Mouse (Mus musculus): Measurements from ENCODE around the gene Hivep3. TPM values are rescaled to one million over a fixed set of nuclear protein-coding genes. Genes with fewer than 3 reads are reported as not detected.
A peak's percentile ranks its signal among the peaks of the same experiment; 100 is the strongest.

Hivep3 gene
- polyA plus RNA-seq, 1 experiment from 2014 or later: 16.5 TPM

GRCm38 (mm10) chr4:119934901-119935300 is 201.3 kb downstream of the Hivep3 start:
- no peaks in the 10 kb centered on the region for H3K36me3 ChIP-seq (replicated peaks; ENCODE audit: control insufficient read depth, insufficient read depth)
- 94% methylated on average over 4 of the region's 4 CpGs for WGBS
- H3K4me3 ChIP-seq (replicated peaks; ENCODE audit: low read length): no peak overlapping the region
- peaks cover 17% of the 10 kb centered on the region for H3K4me1 ChIP-seq (replicated peaks; ENCODE audit: control insufficient read depth, insufficient read depth, low read length)
- H3K27ac ChIP-seq: no peak overlapping the region
- no peaks in the 10 kb centered on the region for H3K27me3 ChIP-seq (ENCODE audit: control insufficient read depth, insufficient read depth, low read length)
- no peak overlapping the region for H3K4me2 ChIP-seq (replicated peaks)
- no peak for ATAC-seq (ENCODE audit: low FRiP score)
- no peak for DNase-seq (ENCODE audit: low spot score)
- H3K9me3 ChIP-seq (ENCODE audit: control insufficient read depth, low read length): no peaks in the 10 kb centered on the region
- H3K9ac ChIP-seq: no peak overlapping the region

- Histone ChIP-seq H3K36me3 (replicated peaks; ENCODE audit: control insufficient read depth, insufficient read depth) (no peaks in the 10 kb centered on the region), H3K4me2 (replicated peaks) (no peak overlapping the region), H3K4me1 (replicated peaks; ENCODE audit: control insufficient read depth, insufficient read depth, low read length) (peaks cover under 1% of the 10 kb centered on the region; the same call in 1 of the 2 replicates), H3K27me3 (ENCODE audit: control insufficient read depth, insufficient read depth, low read length) (no peaks in the 10 kb centered on the region), H3K9ac (no peak overlapping the region), H3K9me3 (ENCODE audit: control insufficient read depth, low read length) (no peaks in the 10 kb centered on the region), H3K4me3 (replicated peaks; ENCODE audit: low read length) (no peak overlapping the region), H3K27ac (0 out of 2 replicates have a peak overlapping the region, but pooled peaks have one; percentile 9)
- 40% methylated on average over 7 of the region's 7 CpGs for WGBS
- peak; percentile 71 for DNase-seq (ENCODE audit: low spot score)
- ATAC-seq (ENCODE audit: low FRiP score): peak; percentile 91
These were observed 204.3 kb downstream of the Hivep3 start for GRCm38 (mm10) chr4:119937876-119938275.

- 72% methylated on average over 4 of the region's 4 CpGs for WGBS
- Histone ChIP-seq H3K36me3 (replicated peaks; ENCODE audit: control insufficient read depth, insufficient read depth) (no peaks in the 10 kb centered on the region), H3K4me2 (replicated peaks) (no peak overlapping the region), H3K4me3 (replicated peaks; ENCODE audit: low read length) (no peak overlapping the region), H3K4me1 (replicated peaks; ENCODE audit: control insufficient read depth, insufficient read depth, low read length) (no peaks in the 10 kb centered on the region), H3K27me3 (ENCODE audit: control insufficient read depth, insufficient read depth, low read length) (no peaks in the 10 kb centered on the region), H3K9me3 (ENCODE audit: control insufficient read depth, low read length) (no peaks in the 10 kb centered on the region), H3K27ac (0 out of 2 replicates have a peak overlapping the region, but pooled peaks have one; percentile 9), H3K9ac (no peak overlapping the region)
- DNase-seq (ENCODE audit: low spot score): no peak
- no peak for ATAC-seq (ENCODE audit: low FRiP score)
These were observed 204.9 kb downstream of the Hivep3 start for GRCm38 (mm10) chr4:119938518-119938917.

GRCm38 (mm10) chr4:119939786-119940185 is 206.2 kb downstream of the Hivep3 start:
- Histone ChIP-seq H3K9ac (no peak overlapping the region), H3K4me2 (replicated peaks) (no peak overlapping the region), H3K27me3 (ENCODE audit: control insufficient read depth, insufficient read depth, low read length) (no peaks in the 10 kb centered on the region), H3K4me3 (replicated peaks; ENCODE audit: low read length) (no peak overlapping the region), H3K27ac (no peak overlapping the region), H3K4me1 (replicated peaks; ENCODE audit: control insufficient read depth, insufficient read depth, low read length) (no peaks in the 10 kb centered on the region), H3K36me3 (replicated peaks; ENCODE audit: control insufficient read depth, insufficient read depth) (no peaks in the 10 kb centered on the region), H3K9me3 (ENCODE audit: control insufficient read depth, low read length) (peaks cover under 1% of the 10 kb centered on the region; the same call in 1 of the 2 replicates)
- 80% methylated on average over 6 of the region's 6 CpGs for WGBS
- ATAC-seq (ENCODE audit: low FRiP score) (no peak), DNase-seq (ENCODE audit: low spot score) (no peak)

- peaks cover 11% of the 10 kb centered on the region; the same call in 1 of the 2 replicates for H3K9me3 ChIP-seq (ENCODE audit: control insufficient read depth, low read length)
- DNase-seq (ENCODE audit: low spot score): no peak
- no peaks in the 10 kb centered on the region for H3K36me3 ChIP-seq (replicated peaks; ENCODE audit: control insufficient read depth, insufficient read depth)
- no peak overlapping the region for H3K4me2 ChIP-seq (replicated peaks)
- no peak for ATAC-seq (ENCODE audit: low FRiP score)
- H3K9ac ChIP-seq: no peak overlapping the region
- WGBS: 54% methylated on average over 3 of the region's 3 CpGs
- no peak overlapping the region for H3K4me3 ChIP-seq (replicated peaks; ENCODE audit: low read length)
- peaks cover 9% of the 10 kb centered on the region; the same call in 1 of the 2 replicates for H3K4me1 ChIP-seq (replicated peaks; ENCODE audit: control insufficient read depth, insufficient read depth, low read length)
- no peak overlapping the region for H3K27ac ChIP-seq
- H3K27me3 ChIP-seq (ENCODE audit: control insufficient read depth, insufficient read depth, low read length): no peaks in the 10 kb centered on the region
These were observed 212.8 kb downstream of the Hivep3 start for GRCm38 (mm10) chr4:119946224-119946887.

- H3K4me1 ChIP-seq (replicated peaks; ENCODE audit: control insufficient read depth, insufficient read depth, low read length): peaks cover 9% of the 10 kb centered on the region; the same call in 1 of the 2 replicates
- H3K36me3 ChIP-seq (replicated peaks; ENCODE audit: control insufficient read depth, insufficient read depth): no peaks in the 10 kb centered on the region
- H3K27ac ChIP-seq: no peak overlapping the region
- WGBS: 75% methylated on average over 12 of the region's 12 CpGs
- H3K27me3 ChIP-seq (ENCODE audit: control insufficient read depth, insufficient read depth, low read length): no peaks in the 10 kb centered on the region
- H3K9me3 ChIP-seq (ENCODE audit: control insufficient read depth, low read length): peaks cover 11% of the 10 kb centered on the region; the same call in 1 of the 2 replicates
- no peak overlapping the region for H3K9ac ChIP-seq
- ATAC-seq (ENCODE audit: low FRiP score): 0 out of 2 replicates have a peak, but pooled peaks have one; percentile 28
- DNase-seq (ENCODE audit: low spot score): no peak
- no peak overlapping the region for H3K4me2 ChIP-seq (replicated peaks)
- H3K4me3 ChIP-seq (replicated peaks; ENCODE audit: low read length): no peak overlapping the region
These were observed 213.9 kb downstream of the Hivep3 start for GRCm38 (mm10) chr4:119947232-119948162.

GRCm38 (mm10) chr4:119948406-119948805 is 214.8 kb downstream of the Hivep3 start:
- 85% methylated on average over 6 of the region's 6 CpGs for WGBS
- H3K27ac ChIP-seq: no peak overlapping the region
- H3K4me1 ChIP-seq (replicated peaks; ENCODE audit: control insufficient read depth, insufficient read depth, low read length): peaks cover 9% of the 10 kb centered on the region; the same call in 1 of the 2 replicates
- no peak overlapping the region for H3K9ac ChIP-seq
- no peak overlapping the region for H3K4me3 ChIP-seq (replicated peaks; ENCODE audit: low read length)
- ATAC-seq (ENCODE audit: low FRiP score): no peak
- H3K4me2 ChIP-seq (replicated peaks): no peak overlapping the region
- no peaks in the 10 kb centered on the region for H3K36me3 ChIP-seq (replicated peaks; ENCODE audit: control insufficient read depth, insufficient read depth)
- DNase-seq (ENCODE audit: low spot score): no peak
- peaks cover 11% of the 10 kb centered on the region; the same call in 1 of the 2 replicates for H3K9me3 ChIP-seq (ENCODE audit: control insufficient read depth, low read length)
- H3K27me3 ChIP-seq (ENCODE audit: control insufficient read depth, insufficient read depth, low read length): no peaks in the 10 kb centered on the region

- H3K4me3 ChIP-seq (replicated peaks; ENCODE audit: low read length): no peak overlapping the region
- no peaks in the 10 kb centered on the region for H3K27me3 ChIP-seq (ENCODE audit: control insufficient read depth, insufficient read depth, low read length)
- H3K9ac ChIP-seq: no peak overlapping the region
- no peak overlapping the region for H3K4me2 ChIP-seq (replicated peaks)
- peaks cover 9% of the 10 kb centered on the region; the same call in 1 of the 2 replicates for H3K4me1 ChIP-seq (replicated peaks; ENCODE audit: control insufficient read depth, insufficient read depth, low read length)
- H3K27ac ChIP-seq: no peak overlapping the region
- H3K36me3 ChIP-seq (replicated peaks; ENCODE audit: control insufficient read depth, insufficient read depth): no peaks in the 10 kb centered on the region
- WGBS: 81% methylated on average over 12 of the region's 12 CpGs
- H3K9me3 ChIP-seq (ENCODE audit: control insufficient read depth, low read length): peaks cover 11% of the 10 kb centered on the region; the same call in 1 of the 2 replicates
- no peak for DNase-seq (ENCODE audit: low spot score)
- ATAC-seq (ENCODE audit: low FRiP score): no peak
These were observed 215.5 kb downstream of the Hivep3 start for GRCm38 (mm10) chr4:119948922-119949614.
